Comparison of ENCODE assay signal across 22 mouse cellular contexts in genomic region chr5:149716329-149716690, GRCm38 (mm10). TPM values are rescaled to one million over a fixed set of nuclear protein-coding genes. Genes with fewer than 3 reads are reported as not detected.
DNase-seq lines count a peak whose midpoint lies in the region; ATAC-seq lines count a peak whose summit lies in the region.
"Had no signal": no experiment of that assay in that cellular context is flagged by ENCODE, and none has a peak within 500 bp of the region (broad histone marks: within the 10 kb centered on the region; RNA-seq: fewer than 3 reads in every experiment).

No protein-coding gene starts in this region.

- H3K27ac ChIP-seq in hindbrain, embryonic 12.5 days: no peak overlapping the region
- H3K27ac ChIP-seq: gastrocnemius, adult 2 months; heart, embryonic 13.5 days had no signal

- no peaks in the 10 kb centered on the region for H3K36me3 ChIP-seq in hindbrain, embryonic 12.5 days
- H3K36me3 ChIP-seq: heart, embryonic 13.5 days had no signal

- H3K9ac ChIP-seq in hindbrain, embryonic 12.5 days: no peak overlapping the region
- H3K9ac ChIP-seq: heart, embryonic 13.5 days had no signal

- H3K27me3 ChIP-seq in hindbrain, embryonic 12.5 days: no peaks in the 10 kb centered on the region
- H3K27me3 ChIP-seq: heart, embryonic 13.5 days; Patski had no signal

- peak; percentile 18 for DNase-seq in adrenal gland, postnatal 14 days
- no peak for DNase-seq in adrenal gland, postnatal 25 days
- peak; percentile 10 for DNase-seq in layer of hippocampus, adult 9-11 months
- no peak for DNase-seq in layer of hippocampus, postnatal 14 days (ENCODE audit: low spot score in 2 of 2)
- peak; percentile 55 for DNase-seq in adipocyte (ENCODE audit: low spot score)
- peak; percentile 24 for DNase-seq in forelimb bud, embryonic 11.5 days (ENCODE audit: low read depth, low spot score)
- DNase-seq in kidney, adult 18-20 months: no peak
- DNase-seq: B cell, adult 2 months; cerebellum, adult 11-12 months; cerebellum, adult 9-10 months; gastrocnemius, adult 2 months; gastrocnemius, postnatal 25 days; heart, adult 11 months; heart, postnatal 36 days had no signal

- peaks cover 7% of the 10 kb centered on the region for H3K4me1 ChIP-seq in hindbrain, embryonic 12.5 days

- no peak overlapping the region for H3K4me3 ChIP-seq in hindbrain, embryonic 12.5 days
- H3K4me3 ChIP-seq: gastrocnemius, adult 2 months; heart, embryonic 13.5 days had no signal

- ATAC-seq in hindbrain, embryonic 12.5 days (ENCODE audit: low FRiP score): no peak
- ATAC-seq: activated CD4-positive, CD25-positive, alpha-beta regulatory T cell, adult 4 months; CD4-positive, CD25-positive, alpha-beta regulatory T cell, adult 4 months; hindbrain, embryonic 16.5 days; inflammation-experienced regulatory T-cells, adult 6 months; intestine, postnatal 0 days; Patski had no signal

- H3K4me2 ChIP-seq in hindbrain, embryonic 12.5 days (replicated peaks): no peak overlapping the region
- H3K4me2 ChIP-seq: heart, embryonic 13.5 days had no signal

- H3K9me3 ChIP-seq in hindbrain, embryonic 12.5 days (replicated peaks): no peaks in the 10 kb centered on the region; the same call in 1 of the 2 replicates
- H3K9me3 ChIP-seq: heart, embryonic 13.5 days had no signal

- 74% methylated on average over 3 of the region's 3 CpGs for WGBS in hindbrain, embryonic 12.5 days

RNA-seq across cellular contexts. Expression of gene B3glct, which starts 38.3 kb away (rescaled TPM):
- total RNA-seq in adrenal gland, postnatal 14 days (2021): 20.5 and 22.9 TPM in 2 replicates
- 25.3 and 25.7 TPM in 2 replicates for total RNA-seq in adrenal gland, postnatal 25 days (2021)
- total RNA-seq in layer of hippocampus, postnatal 14 days (2021): 10 to 100 TPM; 15.0 to 15.7 TPM
- polyA plus RNA-seq in hindbrain, embryonic 12.5 days (2016; fragmentation: Nextera tagmentation; extraction: Ambion mirVana): 14.8 and 16.3 TPM in 2 replicates

Comparison
In these comparisons a context has a peak if more than half of its experiments do, and no peak if none do; other contexts are left out.
1. DNase-seq: peak in adrenal gland, postnatal 14 days (single experiment), layer of hippocampus, adult 9-11 months (single experiment), adipocyte (single experiment) and forelimb bud, embryonic 11.5 days (single experiment); none in adrenal gland, postnatal 25 days (single experiment), layer of hippocampus, postnatal 14 days (0 of 2) and kidney, adult 18-20 months (single experiment).